Mouse (Mus musculus) lung, adult 2 months (tissue): ENCODE results near the gene C9orf72.

Experiments used
- CTCF ChIP-seq: fragments of 200-500 bp; IDR thresholded peaks from 2 replicates; pipeline ENCODE4 v1.5.1; 2011; ENCODE audit warnings: mild to moderate bottlenecking, low read length, control low read depth; ENCODE audit not compliant: insufficient read depth
- POLR2A ChIP-seq: fragments of 200-500 bp; IDR thresholded peaks from 2 replicates; pipeline ENCODE4 v1.6.1; 2011; ENCODE audit warnings: low read depth, mild to moderate bottlenecking, control low read depth, low read length, borderline replicate concordance; ENCODE audit errors: extremely low read depth

DNA sequence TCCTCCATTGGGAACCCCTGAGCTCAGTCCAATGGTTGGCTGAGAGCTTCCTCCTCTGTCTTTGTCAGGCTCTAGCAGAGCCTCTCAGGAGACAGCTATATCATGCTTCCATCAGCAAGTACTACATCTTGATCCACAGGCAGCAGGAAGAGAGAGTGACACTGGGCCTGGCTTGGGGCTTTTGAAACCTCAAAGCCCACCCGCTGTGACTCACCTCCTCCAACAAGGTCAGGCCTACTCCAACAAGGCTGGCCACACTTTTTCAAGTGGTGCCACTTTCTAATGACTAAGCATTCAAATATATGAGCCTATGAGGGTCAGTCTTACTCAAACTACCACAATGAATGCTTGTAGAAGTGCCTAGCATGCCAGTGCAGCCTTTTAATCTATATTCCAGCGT is 53.5 kb downstream of the C9orf72 start:
- TF ChIP-seq CTCF = no peak
- no peak for TF ChIP-seq POLR2A
